Mouse (Mus musculus) neural tube, embryonic 12.5 days (tissue): Measurements from ENCODE around the gene Hivep3. TPM values are rescaled to one million over a fixed set of nuclear protein-coding genes. Genes with fewer than 3 reads are reported as not detected.

ENCODE experiments used
- ATAC-seq: fragments of 200-750 bp; cut with Nextera tagmentation; 2 replicates; pipeline ENCODE4 v1.8.0; 2017; ENCODE audit warnings: low read depth, mild to moderate bottlenecking, moderate TSS enrichment, moderate library complexity; ENCODE audit not compliant: low FRiP score
- H3K27ac ChIP-seq: fragments of 300-500 bp; sonication (generic); 2 replicates; pipeline ENCODE4 v1.5.1; 2016
- H3K27me3 ChIP-seq: fragments of 300-500 bp; sonication (generic); replicated peaks from 2 replicates; pipeline ENCODE4 v1.6.1; 2016; ENCODE audit warnings: mild to moderate bottlenecking
- H3K36me3 ChIP-seq: fragments of 300-500 bp; sonication (generic); 2 replicates; pipeline ENCODE4 v1.6.1; 2016; ENCODE audit warnings: mild to moderate bottlenecking
- H3K4me1 ChIP-seq: fragments of 300-500 bp; sonication (generic); 2 replicates; pipeline ENCODE4 v1.6.1; 2016
- H3K4me2 ChIP-seq: fragments of 300-500 bp; sonication (generic); replicated peaks from 2 replicates; pipeline ENCODE4 v1.6.1; 2016; ENCODE audit warnings: mild to moderate bottlenecking
- H3K4me3 ChIP-seq: fragments of 300-500 bp; sonication (generic); 2 replicates; pipeline ENCODE4 v1.5.1; 2016
- H3K9ac ChIP-seq: fragments of 300-500 bp; sonication (generic); 2 replicates; pipeline ENCODE4 v1.6.1; 2016; ENCODE audit warnings: mild to moderate bottlenecking
- H3K9me3 ChIP-seq: fragments of 300-500 bp; sonication (generic); 2 replicates; pipeline ENCODE4 v1.6.1; 2016; ENCODE audit warnings: mild to moderate bottlenecking
- WGBS: fragments of 180-500 bp; shearing (Covaris S2); methylation state at CpG from one replicate; pipeline ENCODE4 v1.1.7; 2016; 5-methylcytosine and 5-hydroxymethylcytosine counted together
- polyA plus RNA-seq: library from polyadenylated mRNA; unstranded; fragments of >200 nt; fragmentation: Nextera tagmentation; extraction: Ambion mirVana; gene quantifications from 2 replicates; pipeline ENCODE4 v1.2.1, GENCODE M21; 2016

The Hivep3 gene
- polyA plus RNA-seq, 1 experiment from 2014 or later, result 11.9 TPM

- H3K36me3 ChIP-seq, result no peaks in the 10 kb centered on the region
- ATAC-seq, result no peak
Observed at GRCm38 (mm10) chr4:120052481-120052880, 318.9 kb downstream of the Hivep3 start.

GRCm38 (mm10) chr4:120053026-120054005 lies 319.7 kb downstream of the Hivep3 start:
- Histone ChIP-seq H3K36me3 (no peaks in the 10 kb centered on the region), H3K4me3 (no peak overlapping the region), H3K9me3 (no peaks in the 10 kb centered on the region), H3K4me1 (no peaks in the 10 kb centered on the region), H3K27ac (no peak overlapping the region), H3K27me3 (no peaks in the 10 kb centered on the region), H3K9ac (no peak overlapping the region), H3K4me2 (no peak overlapping the region)
- 95% methylated on average over 11 of the region's 11 CpGs for WGBS
- ATAC-seq, result no peak

More at GRCm38 (mm10) chr4:120052481-120052880, 318.9 kb downstream of the Hivep3 start:
- Histone ChIP-seq H3K27ac (no peak overlapping the region), H3K4me1 (no peaks in the 10 kb centered on the region), H3K4me3 (no peak overlapping the region), H3K9ac (no peak overlapping the region), H3K4me2 (no peak overlapping the region), H3K27me3 (no peaks in the 10 kb centered on the region), H3K9me3 (no peaks in the 10 kb centered on the region)

- no peaks in the 10 kb centered on the region for H3K36me3 ChIP-seq
- no peaks in the 10 kb centered on the region for H3K9me3 ChIP-seq
- ATAC-seq, result no peak
- H3K4me3 ChIP-seq, result no peak overlapping the region
- no peaks in the 10 kb centered on the region for H3K4me1 ChIP-seq
- H3K27ac ChIP-seq, result no peak overlapping the region
- no peaks in the 10 kb centered on the region for H3K27me3 ChIP-seq
- 80% methylated on average over 9 of the region's 9 CpGs for WGBS
- no peak overlapping the region for H3K9ac ChIP-seq
- no peak overlapping the region for H3K4me2 ChIP-seq
Observed at GRCm38 (mm10) chr4:120054145-120054544, 320.6 kb downstream of the Hivep3 start.

GRCm38 (mm10) chr4:120056451-120056850 lies 322.9 kb downstream of the Hivep3 start:
- no peaks in the 10 kb centered on the region for H3K4me1 ChIP-seq
- H3K4me2 ChIP-seq, result no peak overlapping the region
- H3K9me3 ChIP-seq, result no peaks in the 10 kb centered on the region
- no peak overlapping the region for H3K9ac ChIP-seq
- ATAC-seq, result no peak
- no peak overlapping the region for H3K27ac ChIP-seq
- WGBS, result 92% methylated on average over 9 of the region's 9 CpGs
- H3K36me3 ChIP-seq, result no peaks in the 10 kb centered on the region
- H3K4me3 ChIP-seq, result no peak overlapping the region
- H3K27me3 ChIP-seq, result no peaks in the 10 kb centered on the region

GRCm38 (mm10) chr4:120057529-120057928 lies 323.9 kb downstream of the Hivep3 start:
- no peak overlapping the region for H3K27ac ChIP-seq
- 62% methylated on average over 8 of the region's 8 CpGs for WGBS

GRCm38 (mm10) chr4:120058157-120058556 lies 324.6 kb downstream of the Hivep3 start:
- no peak overlapping the region for H3K4me2 ChIP-seq
- ATAC-seq, result no peak
- WGBS, result 81% methylated on average over 3 of the region's 3 CpGs
- H3K9me3 ChIP-seq, result no peaks in the 10 kb centered on the region
- no peak overlapping the region for H3K4me3 ChIP-seq
- no peaks in the 10 kb centered on the region for H3K27me3 ChIP-seq
- no peaks in the 10 kb centered on the region for H3K36me3 ChIP-seq
- no peaks in the 10 kb centered on the region for H3K4me1 ChIP-seq
- H3K9ac ChIP-seq, result no peak overlapping the region
- no peak overlapping the region for H3K27ac ChIP-seq

More at GRCm38 (mm10) chr4:120057529-120057928, 323.9 kb downstream of the Hivep3 start:
- H3K9me3 ChIP-seq, result no peaks in the 10 kb centered on the region
- no peak overlapping the region for H3K9ac ChIP-seq
- no peaks in the 10 kb centered on the region for H3K4me1 ChIP-seq
- H3K4me2 ChIP-seq, result no peak overlapping the region
- H3K27me3 ChIP-seq, result no peaks in the 10 kb centered on the region
- H3K36me3 ChIP-seq, result no peaks in the 10 kb centered on the region
- H3K4me3 ChIP-seq, result no peak overlapping the region
- no peak for ATAC-seq

GRCm38 (mm10) chr4:120058794-120059193 lies 325.2 kb downstream of the Hivep3 start:
- WGBS, result 87% methylated on average over 10 of the region's 10 CpGs
- H3K9me3 ChIP-seq, result no peaks in the 10 kb centered on the region
- no peaks in the 10 kb centered on the region for H3K4me1 ChIP-seq
- no peak overlapping the region for H3K27ac ChIP-seq
- no peak overlapping the region for H3K4me3 ChIP-seq
- no peak overlapping the region for H3K4me2 ChIP-seq
- no peaks in the 10 kb centered on the region for H3K36me3 ChIP-seq
- no peaks in the 10 kb centered on the region for H3K27me3 ChIP-seq
- no peak for ATAC-seq
- H3K9ac ChIP-seq, result no peak overlapping the region

GRCm38 (mm10) chr4:120061727-120062126 lies 328.1 kb downstream of the Hivep3 start:
- H3K27me3 ChIP-seq, result no peaks in the 10 kb centered on the region
- WGBS, result 88% methylated on average over 6 of the region's 6 CpGs
- no peaks in the 10 kb centered on the region for H3K4me1 ChIP-seq
- no peak overlapping the region for H3K4me3 ChIP-seq
- no peaks in the 10 kb centered on the region for H3K9me3 ChIP-seq
- no peak overlapping the region for H3K9ac ChIP-seq
- H3K27ac ChIP-seq, result no peak overlapping the region
- H3K36me3 ChIP-seq, result no peaks in the 10 kb centered on the region
- no peak overlapping the region for H3K4me2 ChIP-seq
- no peak for ATAC-seq

- H3K4me3 ChIP-seq, result no peak overlapping the region
- H3K27ac ChIP-seq, result no peak overlapping the region
- H3K36me3 ChIP-seq, result no peaks in the 10 kb centered on the region
- H3K9me3 ChIP-seq, result no peaks in the 10 kb centered on the region
- no peak for ATAC-seq
- H3K27me3 ChIP-seq, result no peaks in the 10 kb centered on the region
- H3K4me1 ChIP-seq, result peaks cover 2% of the 10 kb centered on the region
- H3K9ac ChIP-seq, result no peak overlapping the region
- 80% methylated on average over 6 of the region's 6 CpGs for WGBS
- no peak overlapping the region for H3K4me2 ChIP-seq
Observed at GRCm38 (mm10) chr4:120062198-120062597, 328.6 kb downstream of the Hivep3 start.

- no peak for ATAC-seq
- H3K27ac ChIP-seq, result no peak overlapping the region
- peaks cover 5% of the 10 kb centered on the region for H3K4me1 ChIP-seq
- WGBS, result 90% methylated on average over 11 of the region's 11 CpGs
- no peaks in the 10 kb centered on the region for H3K27me3 ChIP-seq
- no peaks in the 10 kb centered on the region for H3K9me3 ChIP-seq
- no peak overlapping the region for H3K4me2 ChIP-seq
- H3K36me3 ChIP-seq, result no peaks in the 10 kb centered on the region
- no peak overlapping the region for H3K9ac ChIP-seq
- no peak overlapping the region for H3K4me3 ChIP-seq
Observed at GRCm38 (mm10) chr4:120062754-120063153, 329.2 kb downstream of the Hivep3 start.

GRCm38 (mm10) chr4:120063353-120064124 lies 330.0 kb downstream of the Hivep3 start:
- Histone ChIP-seq H3K9ac (no peak overlapping the region), H3K4me2 (no peak overlapping the region), H3K9me3 (no peaks in the 10 kb centered on the region), H3K36me3 (no peaks in the 10 kb centered on the region), H3K4me3 (no peak overlapping the region), H3K27me3 (no peaks in the 10 kb centered on the region), H3K27ac (no peak overlapping the region), H3K4me1 (peaks cover 5% of the 10 kb centered on the region)
- no peak for ATAC-seq
- 91% methylated on average over 20 of the region's 20 CpGs for WGBS

- Histone ChIP-seq H3K27ac (no peak within 1 kb of the TSS), H3K4me3 (no peak within 1 kb of the TSS), H3K4me2 (no peak within 1 kb of the TSS), H3K36me3 (no peaks in the 10 kb centered on the region), H3K27me3 (no peaks in the 10 kb centered on the region), H3K4me1 (peaks cover 5% of the 10 kb centered on the region), H3K9me3 (no peaks in the 10 kb centered on the region), H3K9ac (no peak within 1 kb of the TSS)
- 91% methylated on average over 10 of the region's 10 CpGs for WGBS
- no peak for ATAC-seq
Observed at GRCm38 (mm10) chr4:120064696-120065095, 331.1 kb downstream of the Hivep3 start, which contains the start of gene AL607142.1. TSS of gene AL607142.1 (plus strand) at chr4:120064996.
